Mouse (Mus musculus) brown adipose tissue, adult 24 weeks (tissue): ENCODE measurements around the gene Rpl41. TPM values are rescaled to one million over a fixed set of nuclear protein-coding genes. Genes with fewer than 3 reads are reported as not detected.
A peak's percentile ranks its signal among the peaks of the same experiment; 100 is the strongest.

Source experiments
- H3K27ac ChIP-seq: fragments of 200-500 bp; replicated peaks from 2 replicates; pipeline ENCODE4 v1.5.1; 2012; ENCODE audit warnings: low read depth, mild to moderate bottlenecking, low read length
- H3K4me1 ChIP-seq: fragments of 200-500 bp; 2 replicates; pipeline ENCODE4 v1.6.1; 2012; ENCODE audit warnings: low read length, mixed read lengths; ENCODE audit not compliant: control insufficient read depth, insufficient read depth, insufficient read length
- H3K4me3 ChIP-seq: fragments of 200-500 bp; 2 replicates; pipeline ENCODE4 v1.5.1; 2012; ENCODE audit warnings: low read depth, mild to moderate bottlenecking, low read length, moderate library complexity; ENCODE audit not compliant: insufficient read depth
- polyA plus RNA-seq: library from polyadenylated mRNA; stranded (reverse); fragments of >200 nt; gene quantifications from 2 replicates; pipeline ENCODE4 v1.2.4, GENCODE M21; 2012; ENCODE audit not compliant: missing spikeins, insufficient read depth, insufficient read length

The Rpl41 gene
- polyA plus RNA-seq, 1 experiment, result 2,018 TPM

GRCm38 (mm10) chr10:128503532-128503931 is 45.6 kb downstream of the Rpl41 start:
- Histone ChIP-seq H3K4me1 (peaks cover 9% of the 10 kb centered on the region), H3K27ac (peak overlapping the region; percentile 91), H3K4me3 (peak overlapping the region; percentile 45)

- Histone ChIP-seq H3K4me1 (peaks cover 9% of the 10 kb centered on the region), H3K4me3 (peak overlapping the region; percentile 19; the same call in 1 of the 2 replicates), H3K27ac (peak overlapping the region; percentile 82)
These were observed 46.8 kb downstream of the Rpl41 start for GRCm38 (mm10) chr10:128502341-128502740.

- peaks cover 11% of the 10 kb centered on the region for H3K4me1 ChIP-seq
- peak overlapping the region; percentile 92 for H3K27ac ChIP-seq
- peak overlapping the region; percentile 65 for H3K4me3 ChIP-seq
These were observed 49.9 kb downstream of the Rpl41 start for GRCm38 (mm10) chr10:128499116-128499671.

DNA sequence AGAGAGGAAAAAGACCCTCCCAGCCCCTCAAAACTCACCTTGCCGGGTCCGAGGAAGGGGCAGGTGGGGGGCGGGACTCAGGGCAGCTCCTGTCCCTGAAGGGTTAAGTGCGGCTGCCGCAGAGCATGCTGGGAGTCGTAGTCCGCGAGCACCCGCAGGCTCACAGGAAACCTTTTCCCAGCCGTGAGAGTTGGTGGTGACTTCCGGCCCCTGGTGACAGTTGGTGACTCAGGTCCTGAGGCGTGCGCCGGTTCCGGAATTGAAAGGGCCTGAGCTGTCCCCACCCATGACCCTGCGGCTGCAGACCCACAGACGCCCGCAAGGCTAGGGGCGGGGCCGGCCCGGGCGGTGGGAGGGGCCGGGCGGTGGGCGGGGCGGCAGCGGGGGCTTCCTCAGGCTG is 50.5 kb downstream of the Rpl41 start, which contains the start of gene Myl6b:
Gene Myl6b, minus strand, starts transcription at position 96 of the 400 bp plus-strand sequence.
- Histone ChIP-seq H3K4me1 (peaks cover 11% of the 10 kb centered on the region), H3K27ac (peak within 1 kb of the TSS; percentile 92), H3K4me3 (peak within 1 kb of the TSS; percentile 65)

Other genes with a start within 250 kb of the Rpl41 start
- 5.9 and 8.9 TPM in 2 replicates for gene Pan2, start 246.0 kb downstream of the Rpl41 start, polyA plus RNA-seq
- gene Cnpy2, start 226.8 kb downstream of the Rpl41 start, polyA plus RNA-seq, result 115 and 131 TPM in 2 replicates
- 1,610 and 1,861 TPM in 2 replicates for gene Cs, start 211.6 kb downstream of the Rpl41 start, polyA plus RNA-seq
- gene Coq10a, start 180.3 kb downstream of the Rpl41 start, polyA plus RNA-seq, result 122 and 173 TPM in 2 replicates
- 16.9 and 22.4 TPM in 2 replicates for gene Ankrd52, start 172.2 kb downstream of the Rpl41 start, polyA plus RNA-seq
- gene Slc39a5, start 148.1 kb downstream of the Rpl41 start, polyA plus RNA-seq, result not detected in 2 replicates
- gene Nabp2, start 137.8 kb downstream of the Rpl41 start, polyA plus RNA-seq, result 67.1 and 87.6 TPM in 2 replicates
- gene Rnf41, start 137.6 kb downstream of the Rpl41 start, polyA plus RNA-seq, result 15.1 and 17.1 TPM in 2 replicates
- gene Smarcc2, start 90.1 kb downstream of the Rpl41 start, polyA plus RNA-seq, result 63.7 and 94.7 TPM in 2 replicates
- gene Myl6, start 55.2 kb downstream of the Rpl41 start, polyA plus RNA-seq, result 1,414 and 1,508 TPM in 2 replicates
- 13.5 and 24.5 TPM in 2 replicates for gene Myl6b, start 50.6 kb downstream of the Rpl41 start, polyA plus RNA-seq
- 31.6 and 35.5 TPM in 2 replicates for gene Esyt1, start 23.4 kb downstream of the Rpl41 start, polyA plus RNA-seq
- 4.7 TPM in 2 replicates for gene Zc3h10, start 1.5 kb downstream of the Rpl41 start, polyA plus RNA-seq
- 36.0 and 56.8 TPM in 2 replicates for gene Pa2g4, start 16.7 kb upstream of the Rpl41 start, polyA plus RNA-seq
- gene Erbb3, start 40.3 kb upstream of the Rpl41 start, polyA plus RNA-seq, result 1.3 and 2.0 TPM in 2 replicates
- gene Rps26, start 77.4 kb upstream of the Rpl41 start, polyA plus RNA-seq, result 292 and 473 TPM in 2 replicates
- gene Ikzf4, start 96.7 kb upstream of the Rpl41 start, polyA plus RNA-seq, result 0.32 and 0.58 TPM in 2 replicates
- gene Suox, start 124.8 kb upstream of the Rpl41 start, polyA plus RNA-seq, result 24.4 and 34.2 TPM in 2 replicates
- 87.6 and 108 TPM in 2 replicates for gene Rab5b, start 147.0 kb upstream of the Rpl41 start, polyA plus RNA-seq
- gene Pmel, start 154.9 kb upstream of the Rpl41 start, polyA plus RNA-seq, result not detected in 2 replicates
- gene Cdk2, start 155.7 kb upstream of the Rpl41 start, polyA plus RNA-seq, result 8.6 and 11.1 TPM in 2 replicates
- gene Dgka, start 195.6 kb upstream of the Rpl41 start, polyA plus RNA-seq, result 4.6 and 6.0 TPM in 2 replicates
- gene Pym1, start 198.6 kb upstream of the Rpl41 start, polyA plus RNA-seq, result 12.5 and 19.5 TPM in 2 replicates
- gene Mmp19, start 241.6 kb upstream of the Rpl41 start, polyA plus RNA-seq, result 34.9 and 38.0 TPM in 2 replicates